Mouse (Mus musculus) megakaryocyte, embryonic 14.5 days (primary cell): ENCODE measurements around the gene Wwp2.

ENCODE experiments used
- FLI1 ChIP-seq: IDR thresholded peaks from 2 replicates; pipeline ENCODE4 v1.6.1; 2012; ENCODE audit warnings: low read length, inconsistent platforms, mixed read lengths
- GATA1 ChIP-seq: IDR thresholded peaks from 3 replicates; pipeline ENCODE4 v1.6.1; 2012; ENCODE audit warnings: mixed read lengths, low read length, inconsistent platforms, borderline replicate concordance

DNA sequence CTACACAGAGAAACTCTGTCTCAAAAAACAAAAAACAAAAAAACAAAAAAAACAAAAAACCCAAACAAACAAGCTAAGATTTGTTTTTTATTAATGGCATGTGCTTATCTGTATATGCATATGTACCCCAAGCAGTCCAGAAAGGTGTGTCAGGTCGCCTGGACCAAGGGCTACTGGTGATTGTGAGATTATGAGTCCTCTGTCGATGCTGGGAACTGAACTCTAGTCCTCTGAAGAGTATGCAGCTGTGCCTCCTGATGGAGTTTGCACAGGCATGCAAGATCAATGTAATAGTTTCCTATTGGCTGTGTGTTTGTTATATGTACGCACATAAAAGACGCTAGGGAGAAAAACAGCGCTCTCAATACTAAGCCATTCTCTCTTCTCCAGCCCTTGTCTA, 74.0 kb downstream of the Wwp2 start:
- TF ChIP-seq GATA1 (no peak), FLI1 (no peak)
